Mouse (Mus musculus) MEL (cell line): ENCODE measurements around the gene Pard3b. TPM values are rescaled to one million over a fixed set of nuclear protein-coding genes. Genes with fewer than 3 reads are reported as not detected.

Experiments used
- DNase-seq: peaks from one replicate; pipeline ENCODE4 v3.0.0; 2011; ENCODE audit warnings: low read depth, low spot score
- H3K27ac ChIP-seq: 2 replicates; pipeline ENCODE4 v1.5.1; 2012; ENCODE audit warnings: low read depth, mild to moderate bottlenecking, control low read depth, low read length, moderate library complexity; ENCODE audit not compliant: control insufficient read depth
- H3K27me3 ChIP-seq, 2 experiments: fragments of 150-350 bp in 1 of 2; sonication (generic) in 1 of 2; 2 replicates each; pipeline ENCODE4 v1.6.1; 2012; ENCODE audit warnings: low read length in 2 of 2, mild to moderate bottlenecking in 2 of 2, improper control_type of control experiment in 1 of 2, moderate library complexity in 1 of 2; ENCODE audit not compliant: insufficient read depth in 2 of 2, control insufficient read depth in 1 of 2
- H3K36me3 ChIP-seq, 2 experiments: 2 replicates each; pipeline ENCODE4 v1.6.1; 2012 to 2014; ENCODE audit warnings: low read length in 2 of 2, improper control_type of control experiment in 1 of 2, inconsistent platforms in 1 of 2, mild to moderate bottlenecking in 1 of 2; ENCODE audit not compliant: insufficient read depth in 2 of 2, control insufficient read depth in 1 of 2
- H3K4me1 ChIP-seq, 2 experiments: fragments of 150-350 bp in 1 of 2; sonication (generic) in 1 of 2; 2 replicates each; pipeline ENCODE4 v1.6.1; 2012; ENCODE audit warnings: low read length in 2 of 2, improper control_type of control experiment in 1 of 2, mild to moderate bottlenecking in 1 of 2; ENCODE audit not compliant: insufficient read depth in 2 of 2, control insufficient read depth in 1 of 2
- H3K4me3 ChIP-seq, 2 experiments: fragments of 150-350 bp in 1 of 2; sonication (generic) in 1 of 2; 2 replicates each; pipeline ENCODE4 v1.5.1; 2012; ENCODE audit warnings: low read depth in 2 of 2, low read length in 2 of 2, mild to moderate bottlenecking in 2 of 2, moderate library complexity in 2 of 2, control low read depth in 1 of 2, improper control_type of control experiment in 1 of 2; ENCODE audit not compliant: control insufficient read depth in 1 of 2, insufficient read depth in 1 of 2
- H3K79me2 ChIP-seq: 2 replicates; pipeline ENCODE4 v1.6.1; 2012; ENCODE audit warnings: mild to moderate bottlenecking, low read length, moderate library complexity; ENCODE audit not compliant: control insufficient read depth, poor library complexity, insufficient read depth
- H3K9ac ChIP-seq: 2 replicates; pipeline ENCODE4 v1.6.1; 2012; ENCODE audit warnings: low read depth, mild to moderate bottlenecking, control low read depth, low read length, moderate library complexity; ENCODE audit not compliant: control insufficient read depth, poor library complexity, severe bottlenecking
- H3K9me3 ChIP-seq: fragments of 150-350 bp; sonication (generic); replicated peaks from 2 replicates; pipeline ENCODE4 v1.6.1; 2012; ENCODE audit warnings: mild to moderate bottlenecking, low read length, improper control_type of control experiment, moderate library complexity; ENCODE audit not compliant: insufficient read depth
- BHLHE40 ChIP-seq: IDR thresholded peaks from 2 replicates; pipeline ENCODE4 v1.6.1; 2012; ENCODE audit warnings: low read depth, mild to moderate bottlenecking, inconsistent platforms, low read length, improper control_type of control experiment, borderline replicate concordance
- CHD1 ChIP-seq: IDR thresholded peaks from 2 replicates; pipeline ENCODE4 v1.6.1; 2012; ENCODE audit warnings: low read depth, mild to moderate bottlenecking, inconsistent platforms, low read length, improper control_type of control experiment
- CHD2 ChIP-seq: IDR thresholded peaks from 2 replicates; pipeline ENCODE4 v1.6.1; 2011; ENCODE audit warnings: low read length, improper control_type of control experiment
- CTCF ChIP-seq, 3 experiments: IDR thresholded peaks in 2 of 3; conservative IDR thresholded peaks in 1 of 3; 2 replicates each; pipeline ENCODE4 v1.5.1; 2011 to 2012; ENCODE audit warnings: low read length in 3 of 3, low read depth in 2 of 3, mild to moderate bottlenecking in 2 of 3, improper control_type of control experiment in 1 of 3, inconsistent platforms in 1 of 3, mixed read lengths in 1 of 3, moderate library complexity in 1 of 3; ENCODE audit not compliant: control insufficient read depth in 1 of 3, insufficient read depth in 1 of 3, poor library complexity in 1 of 3, severe bottlenecking in 1 of 3
- ELF1 ChIP-seq: IDR thresholded peaks from 2 replicates; pipeline ENCODE4 v1.6.1; 2014; ENCODE audit warnings: low read depth, mild to moderate bottlenecking, inconsistent platforms, low read length, improper control_type of control experiment, moderate library complexity
- EP300 ChIP-seq, 2 experiments: IDR thresholded peaks; 2 replicates each; pipeline ENCODE4 v1.6.1; 2011; ENCODE audit warnings: improper control_type of control experiment in 2 of 2, low read length in 2 of 2, low read depth in 1 of 2, mild to moderate bottlenecking in 1 of 2
- GABPA ChIP-seq: IDR thresholded peaks from 2 replicates; pipeline ENCODE4 v1.6.1; 2012; ENCODE audit warnings: low read depth, mild to moderate bottlenecking, inconsistent platforms, low read length, improper control_type of control experiment, moderate library complexity
- GATA1 ChIP-seq: IDR thresholded peaks from 2 replicates; pipeline ENCODE4 v1.6.1; 2011; ENCODE audit warnings: low read depth, low read length, improper control_type of control experiment
- HCFC1 ChIP-seq: IDR thresholded peaks from 2 replicates; pipeline ENCODE4 v1.6.1; 2012; ENCODE audit warnings: low read depth, mild to moderate bottlenecking, inconsistent platforms, low read length, improper control_type of control experiment, moderate library complexity
- JUND ChIP-seq: IDR thresholded peaks from 2 replicates; pipeline ENCODE4 v1.6.1; 2011; ENCODE audit warnings: low read depth, mild to moderate bottlenecking, improper control_type of control experiment, low read length
- KAT2A ChIP-seq: conservative IDR thresholded peaks from 2 replicates; pipeline ENCODE4 v1.6.1; 2012; ENCODE audit warnings: low read depth, low read length, improper control_type of control experiment, inconsistent platforms
- MAFK ChIP-seq: IDR thresholded peaks from 2 replicates; pipeline ENCODE4 v1.6.1; 2011; ENCODE audit warnings: low read depth, mild to moderate bottlenecking, low read length, improper control_type of control experiment, borderline replicate concordance
- MAZ ChIP-seq: IDR thresholded peaks from 2 replicates; pipeline ENCODE4 v1.6.1; 2012; ENCODE audit warnings: low read depth, mild to moderate bottlenecking, inconsistent platforms, low read length, improper control_type of control experiment
- MEF2A ChIP-seq: IDR thresholded peaks from 2 replicates; pipeline ENCODE4 v1.6.1; 2014; ENCODE audit warnings: low read depth, mild to moderate bottlenecking, inconsistent platforms, low read length, improper control_type of control experiment; ENCODE audit not compliant: poor library complexity, insufficient replicate concordance, severe bottlenecking; ENCODE audit errors: extremely low read depth
- MYB ChIP-seq: IDR thresholded peaks from 2 replicates; pipeline ENCODE4 v1.6.1; 2011; ENCODE audit warnings: mild to moderate bottlenecking, low read depth, low read length, improper control_type of control experiment
- MYC ChIP-seq: IDR thresholded peaks from 2 replicates; pipeline ENCODE4 v1.6.1; 2011; ENCODE audit warnings: low read depth, mild to moderate bottlenecking, low read length, improper control_type of control experiment, moderate library complexity
- NELFE ChIP-seq: IDR thresholded peaks from 2 replicates; pipeline ENCODE4 v1.6.1; 2011; ENCODE audit warnings: low read depth, low read length, improper control_type of control experiment
- NRF1 ChIP-seq: IDR thresholded peaks from 2 replicates; pipeline ENCODE4 v1.6.1; 2014; ENCODE audit warnings: low read depth, mild to moderate bottlenecking, inconsistent platforms, low read length, improper control_type of control experiment, moderate library complexity; ENCODE audit not compliant: poor library complexity, insufficient read depth, severe bottlenecking
- POLR2A ChIP-seq, 2 experiments: IDR thresholded peaks; 2 replicates each; pipeline ENCODE4 v1.6.1; 2011 to 2012; ENCODE audit warnings: low read length in 2 of 2, mild to moderate bottlenecking in 2 of 2, control low read depth in 1 of 2, improper control_type of control experiment in 1 of 2, low read depth in 1 of 2, moderate library complexity in 1 of 2; ENCODE audit not compliant: control insufficient read depth in 1 of 2, insufficient read depth in 1 of 2, poor library complexity in 1 of 2
- POLR2AphosphoS2 ChIP-seq: IDR thresholded peaks from 2 replicates; pipeline ENCODE4 v1.6.1; 2011; ENCODE audit warnings: low read length, improper control_type of control experiment
- RAD21 ChIP-seq: IDR thresholded peaks from 2 replicates; pipeline ENCODE4 v1.6.1; 2011; ENCODE audit warnings: mild to moderate bottlenecking, low read depth, low read length, improper control_type of control experiment
- RCOR1 ChIP-seq: IDR thresholded peaks from 2 replicates; pipeline ENCODE4 v1.6.1; 2012; ENCODE audit warnings: low read depth, mild to moderate bottlenecking, inconsistent platforms, low read length, improper control_type of control experiment
- SIN3A ChIP-seq: IDR thresholded peaks from 2 replicates; pipeline ENCODE4 v1.6.1; 2012; ENCODE audit warnings: low read length, improper control_type of control experiment, inconsistent platforms
- TAL1 ChIP-seq: IDR thresholded peaks from 2 replicates; pipeline ENCODE4 v1.6.1; 2012; ENCODE audit warnings: mild to moderate bottlenecking, inconsistent platforms, low read length, moderate library complexity, mixed read lengths
- TCF12 ChIP-seq: IDR thresholded peaks from 2 replicates; pipeline ENCODE4 v1.6.1; 2014; ENCODE audit warnings: low read depth, mild to moderate bottlenecking, inconsistent platforms, low read length, improper control_type of control experiment, moderate library complexity
- UBTF ChIP-seq: IDR thresholded peaks from 2 replicates; pipeline ENCODE4 v1.6.1; 2012; ENCODE audit warnings: low read depth, mild to moderate bottlenecking, inconsistent platforms, low read length, improper control_type of control experiment, moderate library complexity, borderline replicate concordance; ENCODE audit not compliant: insufficient read depth
- USF1 ChIP-seq: IDR thresholded peaks from 2 replicates; pipeline ENCODE4 v1.6.1; 2014; ENCODE audit warnings: low read depth, mild to moderate bottlenecking, inconsistent platforms, low read length, improper control_type of control experiment, moderate library complexity
- ZC3H11A ChIP-seq: IDR thresholded peaks from 2 replicates; pipeline ENCODE4 v1.6.1; 2012; ENCODE audit warnings: low read depth, mild to moderate bottlenecking, inconsistent platforms, low read length, improper control_type of control experiment
- ZKSCAN1 ChIP-seq: IDR thresholded peaks from 2 replicates; pipeline ENCODE4 v1.6.1; 2012; ENCODE audit warnings: low read depth, mild to moderate bottlenecking, inconsistent platforms, low read length, improper control_type of control experiment, moderate library complexity
- ZMIZ1 ChIP-seq: IDR thresholded peaks from 2 replicates; pipeline ENCODE4 v1.6.1; 2012; ENCODE audit warnings: low read depth, mild to moderate bottlenecking, inconsistent platforms, low read length, improper control_type of control experiment, moderate library complexity
- ZNF384 ChIP-seq: IDR thresholded peaks from 2 replicates; pipeline ENCODE4 v1.6.1; 2012; ENCODE audit warnings: low read depth, mild to moderate bottlenecking, inconsistent platforms, low read length, improper control_type of control experiment
- polyA plus RNA-seq, 2 experiments: library from polyadenylated mRNA; stranded (reverse) in 1 of 2; unstranded in 1 of 2; fragments of >175 nt in 1 of 2; fragments of >200 nt in 1 of 2; gene quantifications; 2 replicates each; pipeline versions ENCODE4 v1.2.1 to v1.2.4; 2012; ENCODE audit warnings: low replicate concordance in 2 of 2, low read depth in 1 of 2; ENCODE audit not compliant: insufficient read length in 2 of 2, insufficient read depth in 1 of 2, missing spikeins in 1 of 2
- total RNA-seq: library from RNA; depleted of rRNA; stranded (reverse); fragments of 300-350 nt; gene quantifications from 2 replicates; pipeline ENCODE4 v1.2.3, GENCODE M21; 2012

Pard3b gene
- total and polyA plus RNA-seq, 3 experiments, result not detected

- Histone ChIP-seq H3K27ac (no peak overlapping the region), H3K27me3 (no peaks in the 10 kb centered on the region), H3K36me3 (no peaks in the 10 kb centered on the region), H3K9ac (no peak overlapping the region), H3K4me3 (no peak overlapping the region), H3K9me3 (no peaks in the 10 kb centered on the region), H3K4me1 (no peaks in the 10 kb centered on the region), H3K79me2 (no peaks in the 10 kb centered on the region)
- DNase-seq, result no peak
- TF ChIP-seq ZNF384 (no peak), NRF1 (no peak), MAFK (no peak), ZMIZ1 (no peak), ZC3H11A (no peak), POLR2A (IDR thresholded peaks at IDR 0.05; ENCODE audit: control insufficient read depth in 1 of 2, insufficient read depth in 1 of 2, low read depth in 1 of 2, low read length in 2 of 2, poor library complexity in 1 of 2) (no peak), HCFC1 (no peak), CHD1 (no peak), USF1 (no peak), ZKSCAN1 (no peak), JUND (no peak), MYB (no peak), ELF1 (no peak), MAZ (no peak), NELFE (no peak), KAT2A (no peak), TCF12 (no peak), TAL1 (no peak)
- TF ChIP-seq, all 39 proteins: peak for 0
Measured at GRCm38 (mm10) chr1:61651454-61652271, 13.0 kb downstream of the Pard3b start.

- H3K27me3 ChIP-seq, result no peaks in the 10 kb centered on the region
- H3K79me2 ChIP-seq, result no peaks in the 10 kb centered on the region
- no peaks in the 10 kb centered on the region for H3K36me3 ChIP-seq
- no peak for DNase-seq
- TF ChIP-seq GATA1 (no peak), SIN3A (no peak), TAL1 (no peak), EP300 (IDR thresholded peaks at IDR 0.05; ENCODE audit: low read depth in 1 of 2, low read length in 2 of 2) (no peak), POLR2A (IDR thresholded peaks at IDR 0.05; ENCODE audit: control insufficient read depth in 1 of 2, insufficient read depth in 1 of 2, low read depth in 1 of 2, low read length in 2 of 2, poor library complexity in 1 of 2) (no peak), RAD21 (no peak), UBTF (no peak), MAFK (no peak), CHD2 (no peak), POLR2AphosphoS2 (no peak), RCOR1 (no peak), BHLHE40 (no peak), MYB (no peak), GABPA (no peak), NELFE (no peak), MYC (no peak), CTCF (IDR thresholded peaks at IDR 0.05 in 2 of 3, conservative IDR thresholded peaks at IDR 0.05 in 1 of 3; ENCODE audit: control insufficient read depth in 1 of 3, insufficient read depth in 1 of 3, low read depth in 2 of 3, low read length in 3 of 3, poor library complexity in 1 of 3, severe bottlenecking in 1 of 3) (no peak), MEF2A (no peak), ZKSCAN1 (no peak)
- H3K4me3 ChIP-seq, result no peak overlapping the region
- H3K27ac ChIP-seq, result no peak overlapping the region
- no peaks in the 10 kb centered on the region for H3K9me3 ChIP-seq
- H3K9ac ChIP-seq, result no peak overlapping the region
- no peaks in the 10 kb centered on the region for H3K4me1 ChIP-seq
Measured at GRCm38 (mm10) chr1:61657760-61658159, 19.1 kb downstream of the Pard3b start.
